Mouse (Mus musculus) midbrain, embryonic 15.5 days (tissue): Measurements from ENCODE around the gene Ctdsp1. TPM values are rescaled to one million over a fixed set of nuclear protein-coding genes. Genes with fewer than 3 reads are reported as not detected.

Experiments
- ATAC-seq: fragments of 200-750 bp; cut with Nextera tagmentation; replicated peaks from 2 replicates; pipeline ENCODE4 v1.8.0; 2017; ENCODE audit warnings: moderate TSS enrichment
- H3K27ac ChIP-seq: fragments of 300-500 bp; sonication (generic); 2 replicates; pipeline ENCODE4 v1.5.1; 2015; ENCODE audit warnings: mild to moderate bottlenecking, inconsistent platforms
- H3K27me3 ChIP-seq: fragments of 300-500 bp; sonication (generic); replicated peaks from 2 replicates; pipeline ENCODE4 v1.6.1; 2015; ENCODE audit warnings: inconsistent platforms
- H3K36me3 ChIP-seq: fragments of 300-500 bp; sonication (generic); replicated peaks from 2 replicates; pipeline ENCODE4 v1.6.1; 2015; ENCODE audit warnings: inconsistent platforms
- H3K4me1 ChIP-seq: fragments of 300-500 bp; sonication (generic); 2 replicates; pipeline ENCODE4 v1.6.1; 2015; ENCODE audit warnings: inconsistent platforms
- H3K4me2 ChIP-seq: fragments of 300-500 bp; sonication (generic); 2 replicates; pipeline ENCODE4 v1.6.1; 2015; ENCODE audit warnings: inconsistent platforms, mild to moderate bottlenecking, moderate library complexity
- H3K4me3 ChIP-seq: fragments of 300-500 bp; sonication (generic); 2 replicates; pipeline ENCODE4 v1.5.1; 2015; ENCODE audit warnings: mild to moderate bottlenecking, inconsistent platforms
- H3K9ac ChIP-seq: fragments of 300-500 bp; sonication (generic); 2 replicates; pipeline ENCODE4 v1.6.1; 2015; ENCODE audit warnings: mild to moderate bottlenecking, inconsistent platforms
- H3K9me3 ChIP-seq: fragments of 300-500 bp; sonication (generic); 2 replicates; pipeline ENCODE4 v1.6.1; 2016; ENCODE audit warnings: inconsistent platforms
- WGBS: fragments of 180-500 bp; shearing (Covaris S2); methylation state at CpG from one replicate; pipeline ENCODE4 v1.1.7; 2015; ENCODE audit warnings: mixed read lengths; 5-methylcytosine and 5-hydroxymethylcytosine counted together
- polyA plus RNA-seq: library from polyadenylated mRNA; unstranded; fragments of >200 nt; fragmentation: Nextera tagmentation; extraction: Ambion mirVana; gene quantifications from 2 replicates; pipeline ENCODE4 v1.2.1, GENCODE M21; 2015

Ctdsp1 gene
- 14.3 and 17.4 TPM in 2 replicates for polyA plus RNA-seq

DNA sequence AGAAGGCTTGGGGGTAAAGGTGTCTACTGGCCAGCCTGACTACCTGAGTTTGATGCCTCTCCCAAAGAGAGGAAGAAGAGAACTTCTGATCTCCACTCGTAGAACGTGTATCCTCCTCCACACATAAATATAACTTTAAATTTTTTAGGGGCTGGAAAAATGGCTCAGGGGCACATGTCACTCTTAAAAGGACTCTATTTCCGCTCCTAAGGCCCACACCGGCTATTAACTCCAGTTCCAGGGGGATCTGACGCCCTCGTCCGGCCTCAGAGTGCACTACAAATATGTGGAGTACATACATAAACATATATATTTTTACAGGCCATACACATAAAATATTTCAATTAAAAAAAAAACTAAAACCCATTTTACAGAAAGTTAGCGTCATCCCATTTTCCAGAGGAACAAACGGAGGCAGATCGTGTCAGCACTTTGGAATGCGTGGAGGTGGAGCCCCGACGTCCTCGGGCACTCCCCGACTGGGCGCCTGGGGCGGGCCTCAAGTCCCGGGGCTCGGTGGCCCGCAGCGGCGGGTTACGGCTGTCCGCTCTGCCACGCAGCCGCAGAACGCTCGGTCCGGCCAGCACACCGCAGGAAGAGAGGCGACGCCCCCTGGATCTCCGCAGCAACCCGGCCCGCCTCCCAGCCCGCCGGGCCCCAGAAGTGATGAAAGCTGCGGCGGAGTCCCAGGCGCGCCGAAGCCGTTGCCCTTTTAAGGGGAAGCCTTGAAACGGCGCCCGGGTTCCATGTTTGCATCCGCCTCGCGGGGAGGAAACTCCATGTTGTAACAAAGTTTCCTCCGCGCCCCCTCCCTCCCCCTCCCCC is at the start of gene Ctdsp1:
Gene Ctdsp1, plus strand, starts transcription at position 586 of the 825 bp plus-strand sequence.
- 3% methylated on average over 51 of the region's 51 CpGs for WGBS
- Histone ChIP-seq H3K4me2 (peak within 1 kb of the TSS; percentile 96), H3K9me3 (no peaks in the 10 kb centered on the region), H3K36me3 (0 out of 2 replicates have a peak, but pooled peaks cover 4% of the 10 kb centered on the region), H3K27ac (peak within 1 kb of the TSS; percentile 80), H3K27me3 (peaks cover 14% of the 10 kb centered on the region), H3K4me3 (peak within 1 kb of the TSS; percentile 95), H3K4me1 (peaks cover 31% of the 10 kb centered on the region), H3K9ac (peak within 1 kb of the TSS; percentile 74)
- peak; percentile 75 for ATAC-seq

GRCm38 (mm10) chr1:74341898-74342297 is 49.4 kb upstream of the Ctdsp1 start:
- H3K27me3 ChIP-seq = no peaks in the 10 kb centered on the region
- H3K9me3 ChIP-seq = no peaks in the 10 kb centered on the region
- H3K4me2 ChIP-seq = no peak overlapping the region
- H3K9ac ChIP-seq = no peak overlapping the region
- no peak for ATAC-seq
- H3K4me3 ChIP-seq = no peak overlapping the region
- no peaks in the 10 kb centered on the region for H3K4me1 ChIP-seq
- no peak overlapping the region for H3K27ac ChIP-seq
- WGBS = 94% methylated on average over 7 of the region's 7 CpGs
- H3K36me3 ChIP-seq = no peaks in the 10 kb centered on the region

- Histone ChIP-seq H3K9me3 (no peaks in the 10 kb centered on the region), H3K4me3 (no peak overlapping the region), H3K36me3 (no peaks in the 10 kb centered on the region), H3K9ac (no peak overlapping the region), H3K4me2 (no peak overlapping the region), H3K27ac (no peak overlapping the region), H3K27me3 (no peaks in the 10 kb centered on the region), H3K4me1 (no peaks in the 10 kb centered on the region)
- whole genome bisulfite sequencing = 97% methylated on average over 1 of the region's 1 CpGs
- ATAC-seq = no peak
Measured at GRCm38 (mm10) chr1:74342308-74342707, 49.0 kb upstream of the Ctdsp1 start.

GRCm38 (mm10) chr1:74343161-74343560 is 48.1 kb upstream of the Ctdsp1 start:
- H3K27ac ChIP-seq = no peak overlapping the region
- no peak overlapping the region for H3K4me3 ChIP-seq
- H3K4me2 ChIP-seq = no peak overlapping the region
- no peaks in the 10 kb centered on the region for H3K4me1 ChIP-seq
- no peaks in the 10 kb centered on the region for H3K27me3 ChIP-seq
- WGBS = 63% methylated on average over 5 of the region's 5 CpGs
- H3K9ac ChIP-seq = no peak overlapping the region
- ATAC-seq = no peak
- H3K36me3 ChIP-seq = no peaks in the 10 kb centered on the region
- H3K9me3 ChIP-seq = no peaks in the 10 kb centered on the region

DNA sequence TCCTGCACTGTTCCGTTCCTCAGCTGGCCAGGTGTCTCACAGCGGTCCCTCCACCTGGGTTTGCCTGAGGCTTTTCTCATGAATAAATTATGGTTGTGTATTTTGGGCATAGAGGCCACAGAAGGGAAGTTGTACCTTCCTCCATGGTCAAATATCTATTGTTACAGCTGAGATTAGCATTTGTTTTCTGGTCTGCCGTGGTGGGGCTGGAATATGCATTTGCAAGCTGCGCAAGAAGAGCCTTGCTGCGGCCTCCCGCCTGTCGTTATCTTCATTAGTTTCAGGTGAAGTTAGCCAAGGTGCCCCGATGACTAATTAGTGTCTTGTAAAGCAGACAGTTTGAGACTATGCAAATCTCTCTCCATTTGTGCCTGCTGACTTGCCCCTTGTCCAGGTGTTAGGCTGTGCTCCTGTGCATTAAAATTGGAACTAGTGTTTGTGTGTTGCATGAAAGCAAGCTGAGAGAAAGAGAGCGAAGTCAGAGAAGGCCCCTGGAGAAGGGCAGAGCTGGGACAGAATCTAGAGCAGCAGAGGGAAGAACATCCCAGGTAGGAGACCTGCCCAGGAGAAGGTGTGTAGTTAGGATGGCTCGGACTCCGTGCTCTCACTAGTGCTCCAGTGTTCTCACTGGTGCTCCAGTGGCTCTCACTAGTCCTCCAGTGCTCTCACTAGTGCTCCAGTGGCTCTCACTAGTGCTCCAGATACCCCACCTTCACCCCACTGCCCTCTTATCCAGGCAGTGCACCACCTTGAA is 47.0 kb upstream of the Ctdsp1 start:
- H3K4me1 ChIP-seq = no peaks in the 10 kb centered on the region
- ATAC-seq = no peak
- WGBS = 74% methylated on average over 11 of the region's 11 CpGs
- no peaks in the 10 kb centered on the region for H3K9me3 ChIP-seq
- H3K27me3 ChIP-seq = no peaks in the 10 kb centered on the region
- H3K4me2 ChIP-seq = no peak overlapping the region
- no peaks in the 10 kb centered on the region; the same call in 1 of the 2 replicates for H3K36me3 ChIP-seq
- no peak overlapping the region for H3K9ac ChIP-seq
- no peak overlapping the region for H3K4me3 ChIP-seq
- H3K27ac ChIP-seq = no peak overlapping the region

GRCm38 (mm10) chr1:74351185-74351769 is 40.0 kb upstream of the Ctdsp1 start:
- Histone ChIP-seq H3K36me3 (no peaks in the 10 kb centered on the region; the same call in 1 of the 2 replicates), H3K27me3 (no peaks in the 10 kb centered on the region), H3K9me3 (no peaks in the 10 kb centered on the region), H3K27ac (no peak overlapping the region), H3K4me1 (no peaks in the 10 kb centered on the region), H3K9ac (no peak overlapping the region), H3K4me2 (no peak overlapping the region), H3K4me3 (no peak overlapping the region)
- no peak for ATAC-seq
- 91% methylated on average over 13 of the region's 13 CpGs for WGBS

GRCm38 (mm10) chr1:74352532-74353096 is 38.7 kb upstream of the Ctdsp1 start:
- 86% methylated on average over 5 of the region's 5 CpGs for WGBS
- Histone ChIP-seq H3K27me3 (no peaks in the 10 kb centered on the region), H3K27ac (no peak overlapping the region), H3K4me2 (no peak overlapping the region), H3K4me1 (no peaks in the 10 kb centered on the region), H3K4me3 (no peak overlapping the region), H3K36me3 (no peaks in the 10 kb centered on the region; the same call in 1 of the 2 replicates), H3K9me3 (no peaks in the 10 kb centered on the region), H3K9ac (no peak overlapping the region)
- no peak for ATAC-seq

DNA sequence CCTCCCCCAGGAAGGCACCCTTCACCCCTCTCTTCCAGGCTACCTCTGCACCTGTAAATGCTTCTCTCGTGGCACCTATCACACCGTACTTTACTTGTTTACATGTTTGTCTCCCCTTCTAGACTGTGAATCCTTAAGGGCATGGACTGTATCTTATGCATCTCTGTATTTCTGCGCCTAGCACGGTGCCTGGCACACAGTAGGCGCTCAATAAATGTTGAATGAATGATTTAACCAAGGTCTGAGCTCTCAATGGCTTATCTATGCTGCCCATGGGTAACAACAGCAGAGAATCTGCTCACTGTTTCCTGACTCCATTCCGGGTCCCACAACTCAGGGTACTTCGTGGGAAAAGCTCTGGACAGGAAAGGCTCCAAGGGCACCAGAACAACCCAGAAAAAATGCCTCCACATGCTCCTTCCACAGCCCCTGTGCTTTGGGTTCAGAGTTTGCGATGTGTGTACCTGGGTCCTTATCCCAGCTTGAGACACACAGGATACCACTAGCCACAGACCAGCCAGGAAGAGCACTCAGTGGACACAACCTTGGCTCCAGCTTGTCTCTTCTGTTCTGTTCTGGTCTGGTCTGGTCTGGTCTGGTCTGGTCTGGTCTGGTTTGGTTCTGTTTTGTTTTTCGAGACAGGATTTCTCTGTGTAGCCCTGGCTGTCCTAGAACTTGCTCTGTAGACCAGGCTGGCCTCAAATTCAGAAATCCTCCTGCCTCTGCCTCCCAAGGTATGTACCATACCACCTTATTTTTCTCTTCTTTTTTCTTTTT is 37.7 kb upstream of the Ctdsp1 start:
- H3K27me3 ChIP-seq = no peaks in the 10 kb centered on the region
- ATAC-seq = no peak
- WGBS = 95% methylated on average over 9 of the region's 9 CpGs
- H3K36me3 ChIP-seq = no peaks in the 10 kb centered on the region; the same call in 1 of the 2 replicates
- no peak overlapping the region for H3K4me3 ChIP-seq
- H3K9ac ChIP-seq = no peak overlapping the region
- no peaks in the 10 kb centered on the region for H3K9me3 ChIP-seq
- no peak overlapping the region for H3K4me2 ChIP-seq
- no peaks in the 10 kb centered on the region for H3K4me1 ChIP-seq
- H3K27ac ChIP-seq = no peak overlapping the region

GRCm38 (mm10) chr1:74357531-74357930 is 33.8 kb upstream of the Ctdsp1 start:
- Histone ChIP-seq H3K4me1 (0 out of 2 replicates have a peak, but pooled peaks cover 5% of the 10 kb centered on the region), H3K4me3 (no peak overlapping the region), H3K4me2 (no peak overlapping the region), H3K9ac (no peak overlapping the region), H3K9me3 (no peaks in the 10 kb centered on the region), H3K36me3 (no peaks in the 10 kb centered on the region), H3K27ac (no peak overlapping the region), H3K27me3 (no peaks in the 10 kb centered on the region)
- ATAC-seq = no peak

DNA sequence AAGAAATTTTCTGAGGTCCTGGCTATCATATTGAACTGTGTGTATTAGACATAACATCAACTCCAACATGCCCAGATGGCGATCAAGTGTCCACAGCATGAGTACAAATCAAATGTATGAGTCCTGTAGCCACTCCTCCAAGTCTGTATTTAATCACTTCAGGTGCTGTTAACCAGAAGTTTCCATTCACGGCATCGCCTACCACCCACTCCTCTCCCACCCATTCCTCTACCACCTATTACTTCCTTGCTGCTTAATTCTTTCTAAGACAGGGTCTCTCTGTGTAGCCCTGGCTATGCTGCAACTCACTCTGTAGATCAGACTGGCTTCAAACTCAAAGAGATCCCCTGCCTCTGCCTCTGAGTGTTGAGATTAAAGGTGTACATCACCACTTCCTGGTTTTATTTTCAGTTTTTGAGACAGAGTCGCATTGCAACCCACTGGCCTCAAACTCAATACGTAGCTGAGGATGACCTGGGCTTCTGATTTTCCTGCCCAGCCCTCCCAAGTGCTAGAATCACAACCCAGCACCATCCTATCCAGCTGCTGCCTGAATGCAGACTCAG is 31.3 kb upstream of the Ctdsp1 start:
- no peak overlapping the region for H3K4me3 ChIP-seq
- H3K4me1 ChIP-seq = 0 out of 2 replicates have a peak, but pooled peaks cover 5% of the 10 kb centered on the region
- no peaks in the 10 kb centered on the region for H3K27me3 ChIP-seq
- no peaks in the 10 kb centered on the region for H3K9me3 ChIP-seq
- H3K9ac ChIP-seq = no peak overlapping the region
- ATAC-seq = no peak
- no peak overlapping the region for H3K4me2 ChIP-seq
- H3K36me3 ChIP-seq = no peaks in the 10 kb centered on the region
- H3K27ac ChIP-seq = no peak overlapping the region
- WGBS = 89% methylated on average over 5 of the region's 5 CpGs

GRCm38 (mm10) chr1:74361812-74362211 is 29.5 kb upstream of the Ctdsp1 start, which contains the start of gene Catip:
Catip (plus strand) TSS chr1:74362108.
- no peak within 1 kb of the TSS for H3K9ac ChIP-seq
- H3K9me3 ChIP-seq = no peaks in the 10 kb centered on the region
- no peaks in the 10 kb centered on the region for H3K27me3 ChIP-seq
- peak; percentile 85 for ATAC-seq
- H3K4me2 ChIP-seq = no peak within 1 kb of the TSS
- H3K36me3 ChIP-seq = no peaks in the 10 kb centered on the region
- no peak within 1 kb of the TSS for H3K4me3 ChIP-seq
- 0% methylated on average over 2 of the region's 2 CpGs for WGBS
- 0 out of 2 replicates have a peak, but pooled peaks cover 5% of the 10 kb centered on the region for H3K4me1 ChIP-seq
- no peak within 1 kb of the TSS for H3K27ac ChIP-seq
